Mouse (Mus musculus) bone marrow macrophage, adult 2 months (primary cell): Measurements from ENCODE around the gene Shank2.

Experiments used
- CTCF ChIP-seq: IDR thresholded peaks from 2 replicates; pipeline ENCODE4 v1.5.1; 2012; ENCODE audit warnings: low read depth, mild to moderate bottlenecking, low read length, moderate library complexity
- POLR2A ChIP-seq: IDR thresholded peaks from 2 replicates; pipeline ENCODE4 v1.6.1; 2012; ENCODE audit warnings: mild to moderate bottlenecking, low read depth, low read length, borderline replicate concordance

DNA sequence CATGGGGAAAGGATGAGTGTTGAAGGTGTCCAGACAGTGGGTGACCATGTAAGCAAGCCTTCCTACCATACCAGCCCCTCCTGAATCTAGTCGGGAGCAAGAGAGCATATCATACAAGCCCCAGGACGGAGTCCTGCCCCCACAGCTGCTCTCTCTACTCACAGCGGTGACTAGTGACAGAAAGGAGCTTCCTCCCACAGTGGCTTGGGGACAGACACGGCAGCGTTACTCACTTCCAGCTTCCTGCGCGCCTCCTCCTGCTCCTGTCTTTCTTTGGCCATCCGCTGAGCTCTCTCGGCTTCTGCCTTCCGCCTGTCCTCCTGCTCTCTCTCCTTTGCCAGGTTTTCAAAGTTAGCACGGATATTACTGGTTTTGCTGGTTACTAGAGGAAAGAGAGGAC is 439.7 kb downstream of the Shank2 start:
- TF ChIP-seq POLR2A (no peak), CTCF (no peak)
